Mouse (Mus musculus) adrenal gland (tissue): ENCODE data around the gene Cib4.

ENCODE experiments used
- intact Hi-C: fragments of 180-260 bp; cut with DNase I; formaldehyde crosslinking; loops from one replicate; pipeline ENCODE4 v1.15.1; 2025

Gene Cib4

DNA sequence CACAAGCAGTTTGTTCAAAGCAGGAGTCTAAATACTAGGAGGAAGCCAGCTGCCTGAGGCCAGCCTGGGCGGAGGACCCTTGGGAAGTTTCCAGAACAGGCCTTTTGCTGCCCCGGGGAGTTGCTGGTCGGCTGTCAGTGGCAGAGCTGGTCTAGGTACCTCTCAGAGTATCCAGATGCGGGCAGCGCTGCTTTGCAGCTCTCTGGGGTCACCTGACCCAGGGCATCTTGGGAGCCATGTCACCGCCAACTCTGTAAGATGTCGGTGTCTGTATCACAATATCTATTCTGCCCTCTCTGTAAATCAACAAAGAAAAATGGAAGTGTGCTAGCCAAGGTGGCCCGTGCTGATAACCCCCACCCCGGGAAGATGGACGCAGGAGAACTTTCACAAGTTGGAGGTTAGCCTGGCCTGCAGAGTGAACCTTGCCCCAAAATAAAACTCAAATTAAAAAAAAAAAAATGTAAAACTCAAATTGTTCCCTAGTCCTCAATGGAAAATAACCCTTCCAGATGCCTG, 25.4 kb downstream of the Cib4 start:
- intact Hi-C loops, result loop anchor here (5.0 kb wide), 1 partner anchor 67 kb away; the partner anchor contains the start of gene Kcnk3

DNA sequence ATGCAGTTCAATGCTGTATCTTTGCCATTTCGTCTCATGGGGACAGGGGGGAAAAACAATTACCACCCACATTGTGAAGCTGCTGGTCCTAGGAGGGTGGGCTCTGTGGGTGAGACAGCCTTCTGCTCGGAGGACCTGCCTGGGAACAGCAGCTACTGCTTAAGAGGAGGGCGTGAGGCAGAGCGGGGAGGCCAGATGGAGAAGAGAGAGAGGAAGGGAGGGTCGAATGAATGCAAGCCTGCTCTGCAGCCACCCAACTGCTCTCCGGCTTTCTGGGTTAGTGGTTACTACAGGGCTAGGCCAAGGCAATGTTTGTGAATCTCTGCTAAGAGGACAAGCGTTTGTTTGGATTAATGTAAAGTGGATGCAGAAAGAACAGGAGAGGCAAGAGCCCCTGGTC, 26.1 kb downstream of the Cib4 start:
- intact Hi-C loops, result loop anchor here (2.0 kb wide), 1 partner anchor 119 kb away; no protein-coding TSS in a partner anchor

DNA sequence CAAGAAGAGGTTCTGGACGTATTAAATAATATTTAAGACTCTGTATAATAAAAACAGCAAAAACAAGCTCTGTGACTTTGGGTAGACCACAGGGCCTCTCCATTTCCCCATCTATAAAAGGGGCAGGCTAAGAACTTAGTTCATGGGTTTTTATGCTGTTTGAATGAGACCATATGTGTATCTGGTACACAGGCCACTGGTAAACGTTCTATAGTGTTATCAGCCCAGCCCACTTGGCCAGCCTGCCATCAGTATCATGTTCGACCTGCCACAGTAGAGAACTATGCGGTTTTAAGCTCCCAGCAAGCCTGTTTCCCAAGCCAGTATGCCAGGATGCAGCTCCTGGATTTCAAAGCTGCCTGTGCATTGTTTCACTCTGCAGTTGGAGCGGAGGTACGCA, 27.1 kb downstream of the Cib4 start:
- intact Hi-C loops, result loop anchor here (2.0 kb wide), 1 partner anchor 120 kb away; no protein-coding TSS in a partner anchor

DNA sequence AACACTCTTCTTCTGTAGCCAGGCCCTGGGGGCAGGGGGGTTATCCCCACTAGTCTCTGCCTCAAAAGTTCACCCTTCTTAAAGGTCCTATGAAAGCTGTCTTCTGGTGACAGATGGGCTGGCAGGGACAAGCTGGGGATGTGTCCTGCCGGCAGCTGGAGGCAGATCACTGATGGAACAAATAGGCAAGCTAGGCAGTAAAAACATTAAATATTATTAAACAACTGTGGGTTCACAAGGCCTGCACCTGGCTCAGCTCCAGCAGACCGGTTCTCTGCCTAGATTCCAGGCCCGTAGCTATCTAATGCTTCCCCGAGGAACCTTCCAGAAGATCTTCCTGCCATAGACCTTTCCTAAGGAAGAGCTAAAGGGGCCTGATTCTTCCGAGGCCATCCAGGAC, 27.5 kb downstream of the Cib4 start:
- intact Hi-C loops, result loop anchor here (2.0 kb wide), 1 partner anchor 121 kb away; no protein-coding TSS in a partner anchor

DNA sequence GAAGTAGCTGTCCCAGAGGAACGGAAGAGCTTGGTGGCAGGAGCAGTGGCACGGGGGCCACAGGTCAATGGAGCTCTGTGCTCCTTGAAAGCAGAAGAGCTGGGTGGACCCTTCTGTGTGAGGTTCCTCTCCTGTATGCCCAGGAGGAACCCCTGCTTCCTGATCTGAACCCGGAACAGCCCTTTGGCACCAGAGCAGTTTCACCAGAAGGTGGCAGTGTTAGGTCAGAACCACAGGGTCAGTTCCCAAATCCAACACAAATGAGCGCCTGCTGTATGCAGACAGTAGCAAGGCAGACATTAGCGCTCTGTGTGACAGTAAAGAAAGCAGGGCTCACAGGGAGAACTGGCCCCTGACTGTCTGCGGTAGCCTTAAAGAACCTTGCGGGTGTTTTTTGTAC, 29.3 kb downstream of the Cib4 start:
- intact Hi-C loops, result no loop called here

DNA sequence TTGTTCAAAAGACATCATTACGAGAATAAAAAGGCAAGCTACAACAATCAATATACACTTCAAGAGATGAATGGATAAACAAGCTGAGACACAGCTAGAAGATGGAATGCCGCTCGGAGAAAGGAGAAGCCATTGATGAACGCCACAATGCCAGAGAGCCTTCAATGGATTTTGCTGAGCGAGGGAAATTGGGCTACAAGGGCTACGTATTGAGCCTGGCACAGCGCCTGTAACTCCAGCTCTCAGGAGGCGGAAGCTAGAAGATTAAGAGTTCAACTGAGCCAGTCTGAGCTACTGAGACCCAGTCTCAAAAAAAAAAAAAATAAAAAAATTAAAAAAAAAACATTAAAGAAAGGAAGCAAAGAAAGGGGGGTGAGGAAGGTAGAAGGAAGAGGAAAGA, 32.5 kb downstream of the Cib4 start:
- intact Hi-C loops, result no loop called here

DNA sequence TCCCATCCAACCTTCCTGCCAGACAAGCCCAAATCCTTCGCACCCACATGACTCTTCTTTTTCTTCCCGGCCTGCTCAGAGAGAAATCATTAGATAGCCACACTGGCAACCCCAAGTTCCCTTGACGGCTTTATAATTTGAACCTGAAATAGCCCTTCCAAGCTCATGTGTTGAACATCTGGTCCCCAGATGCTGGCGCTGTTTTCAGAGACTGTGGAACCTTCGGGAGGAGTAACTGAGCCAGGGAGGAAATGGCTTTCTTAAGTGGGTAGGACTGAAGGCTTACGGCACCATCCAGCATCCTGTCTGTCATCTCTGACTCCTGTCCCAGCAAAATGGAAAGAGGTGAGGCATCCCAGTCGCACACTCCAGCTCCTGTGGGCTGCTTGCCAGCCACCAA, 48.3 kb downstream of the Cib4 start:
- intact Hi-C loops, result no loop called here

DNA sequence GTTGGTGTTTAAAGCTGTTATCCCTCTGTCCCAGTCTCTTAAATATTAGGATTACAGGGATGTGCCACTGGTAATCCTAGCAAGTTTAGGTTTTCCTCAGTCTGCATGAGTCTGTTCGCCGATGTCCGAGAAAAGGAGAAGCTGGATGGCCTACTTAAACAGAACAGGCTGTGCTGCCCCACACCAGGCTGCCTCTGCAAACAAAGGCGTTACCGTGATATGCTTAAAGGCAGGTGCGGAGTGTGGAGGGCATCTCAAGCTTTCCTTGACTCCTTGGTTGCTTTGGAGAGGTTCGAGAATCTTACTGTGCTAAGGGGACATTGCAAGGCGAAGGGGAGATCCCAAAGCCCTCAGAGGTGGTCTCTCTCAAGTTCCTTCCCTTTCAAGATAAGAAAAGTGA, 48.8 kb downstream of the Cib4 start:
- intact Hi-C loops, result no loop called here

DNA sequence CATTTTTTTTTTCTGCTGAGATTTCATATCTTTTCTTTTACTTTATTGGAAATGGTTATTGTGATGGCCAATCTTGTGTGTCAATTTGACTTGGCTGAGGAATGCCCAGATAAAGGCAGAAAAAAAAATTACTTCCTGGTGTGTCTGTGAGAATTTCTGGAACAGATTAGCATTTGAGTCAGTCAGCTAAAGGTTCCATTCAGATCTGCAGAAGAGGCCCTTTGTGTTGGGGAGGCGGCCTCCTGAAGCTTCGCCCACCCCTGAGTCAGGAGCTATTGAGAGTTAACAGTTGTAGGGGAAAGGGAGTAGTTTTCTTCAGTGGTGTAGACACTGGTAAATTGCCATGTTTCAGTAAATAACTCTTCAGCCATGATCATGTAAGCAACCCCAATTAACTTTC, 50.3 kb downstream of the Cib4 start:
- intact Hi-C loops, result no loop called here

DNA sequence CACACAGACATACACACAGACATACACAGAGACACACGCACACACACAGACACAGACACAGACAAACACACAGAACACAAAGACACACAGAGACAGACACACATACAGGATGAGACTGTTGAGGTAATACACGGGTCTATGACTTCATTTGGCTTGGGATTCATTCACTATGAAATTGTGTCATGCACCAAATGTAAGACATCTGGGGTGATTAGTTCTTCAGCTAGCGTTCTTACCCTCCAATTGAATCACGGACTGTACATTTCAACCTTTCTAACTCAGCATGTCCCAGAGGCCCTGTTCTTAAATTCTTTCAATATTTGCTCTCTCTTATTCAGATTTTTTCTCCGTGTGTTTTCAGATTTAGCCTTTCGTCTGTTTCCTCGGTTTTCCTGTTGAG, 51.0 kb downstream of the Cib4 start:
- intact Hi-C loops, result no loop called here

DNA sequence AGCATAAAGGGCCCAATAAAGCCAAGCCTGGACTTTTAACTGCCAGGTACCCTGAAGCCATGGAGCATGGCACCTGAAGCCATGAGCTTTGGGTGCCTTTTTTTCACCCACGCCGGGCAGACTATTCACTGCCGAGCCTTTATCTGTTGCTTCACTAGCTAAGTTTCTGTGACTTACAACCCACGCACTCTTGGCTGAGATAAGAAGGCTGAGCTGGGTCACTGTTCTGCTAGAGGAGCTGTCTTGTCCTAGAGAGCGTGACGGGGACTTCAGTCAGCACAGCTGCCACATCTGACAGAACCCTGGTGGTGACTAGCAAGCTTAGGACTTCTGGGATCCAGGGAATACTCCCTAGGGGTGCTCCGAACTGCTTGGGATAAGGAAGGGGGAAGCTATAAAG, 51.9 kb downstream of the Cib4 start:
- intact Hi-C loops, result no loop called here

DNA sequence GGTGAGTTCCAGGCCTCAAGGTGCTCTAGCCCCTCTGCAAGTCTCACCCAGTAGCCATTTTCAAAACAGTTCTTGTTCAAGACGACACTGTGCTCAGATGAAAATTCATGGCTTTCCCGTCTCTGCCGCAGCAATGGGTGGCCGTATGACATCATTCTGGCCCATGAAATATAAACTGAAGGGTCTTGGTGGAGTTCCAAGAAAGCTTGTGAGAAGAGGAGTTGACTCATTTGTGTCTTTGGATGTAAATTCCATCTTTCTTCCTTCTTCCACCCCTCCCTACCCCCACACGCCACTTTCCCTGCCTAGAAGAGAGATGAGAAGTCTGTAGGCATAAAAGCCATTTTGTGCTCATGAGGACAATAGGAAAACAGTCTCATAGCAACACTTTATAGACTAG, 54.8 kb downstream of the Cib4 start:
- intact Hi-C loops, result no loop called here

DNA sequence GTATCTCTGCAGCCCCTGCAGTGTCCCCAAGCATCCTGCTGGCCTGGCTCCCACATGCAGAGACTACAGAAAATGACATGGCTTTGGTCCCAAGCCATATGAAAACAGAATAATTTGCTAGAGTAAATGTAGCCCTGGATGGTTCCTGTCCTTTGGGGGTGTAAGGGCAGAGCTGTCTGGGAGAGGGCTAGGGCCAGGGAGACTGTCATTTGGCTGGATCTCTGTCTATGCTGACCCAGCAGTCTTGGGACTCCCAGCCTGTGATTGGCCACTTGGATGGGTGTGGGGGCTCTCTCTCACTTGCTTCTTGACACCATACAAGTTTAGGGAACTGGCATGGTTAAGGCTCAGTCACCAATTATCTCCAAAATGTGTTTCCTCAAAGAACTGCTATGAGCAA, 55.4 kb downstream of the Cib4 start:
- intact Hi-C loops, result no loop called here

DNA sequence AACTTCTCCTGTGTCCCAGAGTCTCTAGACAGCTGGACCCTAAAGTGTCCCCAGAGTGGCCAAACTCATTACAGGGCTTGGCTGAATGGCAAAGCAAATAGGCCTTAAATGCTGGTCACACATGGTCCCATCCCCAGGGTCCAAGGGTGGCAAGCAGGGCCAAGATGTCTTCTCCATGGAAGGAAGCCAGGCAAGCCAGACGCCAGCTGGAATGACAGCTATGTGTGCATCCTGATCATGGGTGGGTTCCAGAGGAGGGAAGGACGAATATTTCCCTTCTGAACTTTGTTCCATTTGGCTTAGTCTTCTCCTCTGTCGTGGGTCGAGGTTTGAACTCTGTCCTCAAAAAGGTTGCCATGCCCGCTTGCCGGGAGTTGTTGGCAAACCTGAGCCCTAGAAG, 60.5 kb downstream of the Cib4 start:
- intact Hi-C loops, result no loop called here

DNA sequence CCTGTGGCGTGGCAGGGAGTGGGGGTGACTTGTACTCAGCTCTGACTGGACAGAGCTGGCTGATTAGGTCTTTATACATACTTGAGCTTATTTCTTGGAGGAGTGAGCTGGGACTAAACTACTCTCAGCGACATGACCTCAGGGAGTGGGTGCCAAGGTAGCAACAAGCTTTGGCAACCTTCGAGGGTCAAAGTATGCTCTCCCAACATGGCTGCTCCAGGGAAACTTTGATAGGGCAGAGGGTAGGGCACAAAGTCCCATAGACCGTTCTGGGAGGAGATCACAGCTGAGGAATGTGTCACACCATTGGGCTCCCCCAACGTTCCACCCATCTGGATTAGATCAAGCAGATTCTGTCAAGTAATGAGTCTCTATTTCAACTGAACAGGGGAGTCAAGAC, 61.0 kb downstream of the Cib4 start:
- intact Hi-C loops, result loop anchor here (5.0 kb wide), 2 partner anchors 62 to 267 kb away; no protein-coding TSS in a partner anchor

DNA sequence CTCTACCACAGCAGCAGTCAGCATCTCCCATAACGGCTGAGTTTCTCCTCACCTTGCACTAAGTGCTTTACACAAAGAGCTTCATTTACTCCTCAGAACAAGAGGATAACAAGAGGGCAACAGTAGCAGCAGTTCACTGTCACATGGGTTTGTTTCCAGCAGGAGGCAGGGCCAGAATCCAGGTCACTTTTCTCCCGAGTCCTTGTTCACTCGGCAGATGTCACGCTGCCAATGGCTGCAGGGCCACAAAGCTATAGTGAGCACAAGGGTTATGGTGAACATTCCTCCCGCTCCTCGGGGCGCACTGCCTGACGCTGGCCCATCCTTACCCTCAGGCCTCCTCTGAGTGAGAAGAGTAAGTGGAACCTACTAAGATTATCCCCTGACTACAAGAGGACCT, 62.1 kb downstream of the Cib4 start:
- intact Hi-C loops, result loop anchor here (5.0 kb wide), 2 partner anchors 61 to 266 kb away; no protein-coding TSS in a partner anchor

DNA sequence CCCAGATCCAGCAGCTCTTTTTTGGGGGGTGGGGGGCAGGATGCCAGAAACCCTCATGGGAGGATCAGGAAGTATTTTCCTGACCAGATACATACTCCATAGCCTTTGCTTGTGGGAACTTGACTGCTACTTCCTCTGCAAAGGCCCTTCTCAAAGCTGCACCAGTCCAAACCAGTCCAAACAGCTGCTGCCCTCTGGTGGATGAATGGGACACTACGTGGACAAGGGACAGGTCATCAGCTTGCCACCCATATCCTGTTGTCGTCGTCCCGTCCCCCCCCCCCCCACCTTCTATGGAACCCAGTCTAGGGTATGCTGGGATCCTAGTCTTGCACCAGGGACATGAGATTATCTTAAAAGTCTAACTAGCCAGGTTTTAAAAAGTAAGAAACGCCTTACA, 63.3 kb downstream of the Cib4 start:
- intact Hi-C loops, result loop anchor here (5.0 kb wide), 2 partner anchors 60 to 265 kb away; no protein-coding TSS in a partner anchor

DNA sequence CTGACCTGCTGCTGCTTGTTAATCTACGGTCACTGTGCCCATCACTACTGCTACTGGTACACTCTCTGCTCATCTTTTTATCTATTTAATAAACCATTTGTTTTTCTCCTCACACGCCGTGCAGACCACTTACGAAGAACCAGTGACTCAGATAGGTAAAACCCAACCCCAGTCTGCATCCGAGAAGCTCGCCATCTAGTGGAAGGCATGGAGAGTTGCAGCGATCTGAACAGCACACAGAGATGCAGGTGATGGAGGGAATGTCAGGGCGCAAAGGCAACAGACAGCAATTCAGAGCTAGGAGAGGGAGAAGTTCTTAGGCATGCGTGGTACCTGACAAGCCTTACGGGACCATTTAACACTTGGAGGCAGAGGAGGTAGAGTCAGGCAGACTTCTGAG, 69.1 kb downstream of the Cib4 start:
- intact Hi-C loops, result no loop called here

DNA sequence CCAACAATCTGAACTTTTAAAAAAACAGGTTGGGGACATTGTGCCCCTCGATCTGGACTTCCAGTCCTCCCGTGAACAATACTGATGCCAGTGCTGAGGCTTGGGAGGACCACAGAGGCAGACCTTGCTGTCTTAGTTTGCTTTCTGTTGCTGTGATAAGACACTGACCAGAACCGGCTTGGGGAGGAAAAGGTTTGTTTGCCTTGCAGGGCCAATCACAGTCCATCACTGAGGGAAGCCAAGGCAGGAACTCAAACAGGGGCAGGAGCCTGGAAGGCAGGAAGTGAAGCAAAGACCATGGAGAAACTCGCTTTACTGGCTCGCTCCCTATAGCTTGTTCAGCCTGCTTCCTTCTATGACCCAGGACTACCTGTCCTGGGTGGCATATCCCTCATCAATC, 73.5 kb downstream of the Cib4 start:
- intact Hi-C loops, result no loop called here

DNA sequence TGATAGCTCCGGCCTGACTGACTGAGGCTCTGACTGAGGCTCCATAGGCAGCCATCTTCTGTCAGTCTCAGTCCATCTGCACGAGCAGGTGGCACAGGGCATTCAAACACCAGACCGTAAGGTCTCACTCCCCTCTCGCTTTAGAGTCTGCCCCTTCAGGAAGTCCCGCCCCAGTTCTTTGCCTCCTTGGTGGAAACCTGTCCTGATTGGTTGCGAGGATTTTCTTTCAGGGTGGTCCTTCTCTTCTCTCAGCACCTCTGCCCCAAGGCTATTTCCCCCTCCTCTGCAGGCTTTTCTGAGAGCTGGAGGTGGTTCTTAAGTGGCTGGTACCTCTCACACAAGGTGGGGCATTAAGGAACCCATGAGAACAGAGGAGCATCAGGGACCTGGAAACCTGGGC, 75.2 kb downstream of the Cib4 start:
- intact Hi-C loops, result no loop called here

DNA sequence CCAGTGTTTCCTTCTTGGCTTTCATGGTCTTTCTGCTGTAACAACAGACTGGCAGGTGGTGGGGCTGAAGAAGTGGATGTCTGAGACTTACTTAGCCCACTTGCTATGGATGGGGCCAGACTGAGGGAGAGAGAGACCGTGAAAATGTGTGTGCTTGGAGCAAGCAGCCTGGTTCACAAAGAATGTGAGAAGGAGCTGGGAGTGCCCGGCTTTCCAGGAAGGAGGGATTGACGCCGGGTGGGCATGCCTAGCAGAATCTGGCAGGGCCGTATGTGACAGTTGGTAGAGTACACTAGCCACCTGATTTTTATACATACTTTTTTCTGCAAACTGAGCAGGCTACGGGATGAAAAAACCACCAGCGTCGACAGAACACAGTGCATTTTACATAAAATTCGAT, 79.3 kb downstream of the Cib4 start:
- intact Hi-C loops, result no loop called here

DNA sequence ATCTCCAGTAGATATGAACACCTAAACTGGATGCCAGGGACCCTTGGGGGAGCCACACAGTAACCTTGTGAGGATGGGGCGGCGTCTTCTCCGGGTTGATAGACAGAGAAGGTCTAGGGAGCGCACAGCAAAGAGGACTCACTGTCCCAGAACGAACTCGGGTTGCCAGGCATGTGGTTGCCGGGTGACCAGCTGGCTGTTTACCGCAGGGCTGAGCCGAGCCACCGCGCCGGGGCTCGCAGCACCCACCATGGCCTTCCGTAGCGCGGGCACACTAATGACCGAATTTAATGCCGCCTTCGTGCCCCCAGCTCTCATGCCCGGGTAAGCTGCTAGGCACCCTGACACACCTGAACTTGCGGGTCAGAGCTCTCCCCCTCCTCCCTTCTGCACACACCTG, 79.8 kb downstream of the Cib4 start, which contains the start of gene 1700001C02Rik:
TSS of gene 1700001C02Rik (plus strand) at position 187 of the 400 bp plus-strand sequence.
- intact Hi-C loops, result no loop called here

DNA sequence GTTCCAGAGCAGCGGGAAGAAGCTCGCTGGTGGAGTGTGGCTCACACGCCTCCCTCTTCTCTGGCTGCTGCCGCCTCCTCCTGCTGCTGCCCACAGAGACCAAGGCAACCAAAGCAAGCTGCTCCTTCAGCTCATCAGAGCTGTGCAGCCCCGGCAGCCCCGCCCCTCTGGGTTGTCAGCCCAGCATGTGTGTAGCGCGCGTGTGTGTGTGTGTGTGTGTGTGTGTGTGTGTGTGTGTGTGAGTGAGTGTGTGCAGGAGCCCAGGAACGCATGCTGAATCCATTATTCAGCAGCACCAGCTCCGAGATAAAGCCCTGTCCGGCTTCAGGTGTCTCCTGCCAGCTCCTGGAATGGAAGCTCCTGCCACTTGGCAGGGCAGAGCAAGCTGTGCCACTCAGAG, 83.8 kb downstream of the Cib4 start, which contains the start of gene Otof:
TSS of gene Otof (minus strand) at position 112 of the 400 bp plus-strand sequence.
- intact Hi-C loops, result no loop called here

DNA sequence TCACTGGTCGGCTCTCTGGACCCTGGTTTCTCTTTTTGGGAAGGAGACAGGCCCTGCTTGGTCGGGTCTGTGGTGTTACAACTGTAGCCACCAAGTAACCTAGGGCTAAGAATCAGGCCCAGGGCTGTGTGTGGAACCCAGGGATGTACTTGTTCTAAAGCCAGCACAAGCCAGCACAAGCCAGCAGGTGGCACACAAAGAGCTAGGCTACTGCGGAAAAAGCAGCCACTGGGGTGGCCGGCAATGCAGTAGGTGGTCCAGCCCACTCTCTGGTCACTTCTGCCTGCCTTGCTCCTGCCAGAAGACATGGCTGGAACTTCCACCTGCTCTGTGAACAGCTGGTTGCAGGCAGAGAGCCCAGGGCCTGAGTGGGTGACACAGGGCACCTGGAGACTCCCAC, 85.5 kb downstream of the Cib4 start:
- intact Hi-C loops, result no loop called here
